Mouse (Mus musculus): ENCODE measurements around the gene Gm7861. TPM values are rescaled to one million over a fixed set of nuclear protein-coding genes. Genes with fewer than 3 reads are reported as not detected.
"Not testable (repeated sequence)": the region's sequence is repeated elsewhere in the genome, so short reads cannot be mapped to it uniquely, and the experiment has no call there.

Gene Gm7861
- not detected in 2 replicates for polyA plus RNA-seq (2014; fragmentation: Nextera tagmentation; extraction: Ambion mirVana)

DNA sequence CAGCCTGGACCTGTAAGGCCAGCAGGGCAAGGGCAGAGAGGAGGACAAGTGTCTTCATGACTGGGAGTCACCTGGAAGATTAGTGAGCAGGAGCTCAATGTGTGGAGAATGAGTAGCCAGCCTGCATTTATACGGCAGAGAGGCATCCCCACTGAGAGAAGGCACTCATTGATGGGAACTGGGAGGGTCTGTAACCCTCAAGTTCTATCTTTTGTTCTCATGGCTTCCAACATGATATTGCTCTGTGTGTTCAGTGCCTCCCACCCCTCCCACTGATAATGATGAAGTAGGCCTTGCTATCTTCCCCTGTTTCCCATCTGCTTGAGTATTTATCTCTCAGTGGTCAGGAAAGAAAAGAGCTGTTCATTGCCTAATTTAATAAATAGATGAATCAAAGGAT is at the start of gene Gm7861:
Gene Gm7861, minus strand, starts transcription at position 101 of the 400 bp plus-strand sequence.
- not testable (repeated sequence) for H3K27ac ChIP-seq (replicated peaks in 1 of 2; ENCODE audit: control insufficient read depth in 1 of 2, insufficient read depth in 1 of 2, low read depth in 2 of 2, low read length in 2 of 2); H3K4me3 ChIP-seq (ENCODE audit: control insufficient read depth in 1 of 2, insufficient read depth in 1 of 2, low read depth in 1 of 2, low read length in 2 of 2); H3K9ac ChIP-seq (ENCODE audit: low read length); H3K4me2 ChIP-seq (ENCODE audit: low read length); H3K36me3 ChIP-seq (ENCODE audit: control insufficient read depth, insufficient read depth, low read length); H3K9me3 ChIP-seq (ENCODE audit: control insufficient read depth, low read length); H3K27me3 ChIP-seq (ENCODE audit: control insufficient read depth, insufficient read depth, low read length); H3K4me1 ChIP-seq (ENCODE audit: control insufficient read depth in 2 of 2, insufficient read depth in 2 of 2, low read length in 2 of 2); ATAC-seq (ENCODE audit: insufficient number of reproducible peaks, insufficient read depth, low FRiP score, low read depth)
- WGBS = no CpG with 5 or more reads among the region's 1 CpGs

DNA sequence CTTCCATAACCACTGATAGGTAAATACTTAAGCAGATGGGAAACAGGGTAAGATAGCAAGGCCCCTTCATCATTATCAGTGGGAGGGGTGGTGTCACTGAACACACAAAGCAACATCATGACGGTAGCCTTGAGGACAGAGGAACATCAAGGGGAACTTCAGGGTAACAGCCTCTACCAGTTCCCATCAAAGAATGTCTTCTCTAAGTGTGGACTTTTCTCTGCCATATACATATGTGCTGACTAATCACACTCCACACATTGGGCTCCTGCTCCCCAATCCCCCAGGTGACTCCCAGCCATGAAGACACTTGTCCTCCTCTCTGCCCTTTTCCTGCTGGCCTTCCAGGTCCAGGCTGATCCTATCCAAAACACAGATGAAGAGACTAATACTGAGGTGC is 23.6 kb upstream of the Gm7861 start, which contains the start of gene Defa26:
Gene Defa26, plus strand, starts transcription at position 301 of the 400 bp plus-strand sequence.
- H3K27me3 ChIP-seq (ENCODE audit: control insufficient read depth, insufficient read depth, low read length); H3K4me1 ChIP-seq (ENCODE audit: control insufficient read depth in 2 of 2, insufficient read depth in 2 of 2, low read length in 2 of 2); H3K27ac ChIP-seq (replicated peaks in 1 of 2; ENCODE audit: control insufficient read depth in 1 of 2, insufficient read depth in 1 of 2, low read depth in 2 of 2, low read length in 2 of 2); H3K4me2 ChIP-seq (ENCODE audit: low read length); H3K9me3 ChIP-seq (ENCODE audit: control insufficient read depth, low read length); H3K4me3 ChIP-seq (ENCODE audit: control insufficient read depth in 1 of 2, insufficient read depth in 1 of 2, low read depth in 1 of 2, low read length in 2 of 2); H3K36me3 ChIP-seq (ENCODE audit: control insufficient read depth, insufficient read depth, low read length); H3K9ac ChIP-seq (ENCODE audit: low read length); ATAC-seq (ENCODE audit: insufficient number of reproducible peaks, insufficient read depth, low FRiP score, low read depth): not testable (repeated sequence)
- no CpG with 5 or more reads among the region's 1 CpGs for WGBS

DNA sequence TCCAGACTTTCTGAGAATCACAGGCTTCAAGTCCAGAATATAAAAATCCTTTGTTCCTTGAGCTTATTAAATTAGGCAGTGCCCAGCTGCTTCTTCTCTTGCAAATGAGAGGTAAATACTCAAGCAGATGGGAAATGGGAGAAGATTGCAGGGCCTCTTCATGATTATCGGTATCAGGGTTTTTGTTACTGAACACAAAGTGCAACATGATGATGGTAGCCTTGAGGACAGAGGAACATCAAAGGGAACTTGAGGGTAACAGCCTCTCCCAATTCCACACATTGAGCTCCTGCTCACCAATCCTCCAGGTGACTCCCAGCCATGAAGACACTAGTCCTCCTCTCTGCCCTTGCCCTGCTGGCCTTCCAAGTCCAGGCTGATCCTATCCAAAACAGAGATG is 11.6 kb downstream of the Gm7861 start, which contains the start of gene Defa28:
Gene Defa28, plus strand, starts transcription at position 301 of the 400 bp plus-strand sequence.
- H3K4me3 ChIP-seq (ENCODE audit: control insufficient read depth in 1 of 2, insufficient read depth in 1 of 2, low read depth in 1 of 2, low read length in 2 of 2); ATAC-seq (ENCODE audit: insufficient number of reproducible peaks, insufficient read depth, low FRiP score, low read depth); H3K4me2 ChIP-seq (ENCODE audit: low read length); H3K27ac ChIP-seq (replicated peaks in 1 of 2; ENCODE audit: control insufficient read depth in 1 of 2, insufficient read depth in 1 of 2, low read depth in 2 of 2, low read length in 2 of 2); H3K36me3 ChIP-seq (ENCODE audit: control insufficient read depth, insufficient read depth, low read length); H3K27me3 ChIP-seq (ENCODE audit: control insufficient read depth, insufficient read depth, low read length); H3K9ac ChIP-seq (ENCODE audit: low read length); H3K9me3 ChIP-seq (ENCODE audit: control insufficient read depth, low read length); H3K4me1 ChIP-seq (ENCODE audit: control insufficient read depth in 2 of 2, insufficient read depth in 2 of 2, low read length in 2 of 2): not testable (repeated sequence)
- no CpG with 5 or more reads among the region's 1 CpGs for WGBS

DNA sequence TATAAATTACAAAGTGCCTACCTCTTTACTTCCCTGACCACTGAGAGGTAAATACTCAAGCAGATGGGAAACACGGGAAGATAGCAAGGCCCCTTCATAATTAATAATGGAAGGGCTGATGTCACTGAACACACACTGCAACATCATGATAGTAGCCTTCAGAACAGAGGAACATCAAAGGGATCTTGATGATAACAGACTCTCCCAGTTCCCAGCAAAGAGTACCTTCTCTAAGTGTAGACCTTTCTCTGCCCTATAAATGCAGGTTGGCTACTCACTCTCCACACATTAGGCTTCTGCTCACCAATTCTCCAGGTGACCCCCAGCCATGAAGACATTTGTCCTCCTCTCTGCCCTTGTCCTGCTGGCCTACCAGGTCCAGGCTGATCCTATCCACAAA is 29.2 kb downstream of the Gm7861 start, which contains the start of gene Defa37:
Gene Defa37, plus strand, starts transcription at position 301 of the 400 bp plus-strand sequence.
- no CpG with 5 or more reads among the region's 1 CpGs for WGBS
- H3K4me1 ChIP-seq (ENCODE audit: control insufficient read depth in 2 of 2, insufficient read depth in 2 of 2, low read length in 2 of 2); H3K27me3 ChIP-seq (ENCODE audit: control insufficient read depth, insufficient read depth, low read length); H3K27ac ChIP-seq (replicated peaks in 1 of 2; ENCODE audit: control insufficient read depth in 1 of 2, insufficient read depth in 1 of 2, low read depth in 2 of 2, low read length in 2 of 2); H3K36me3 ChIP-seq (ENCODE audit: control insufficient read depth, insufficient read depth, low read length); H3K9me3 ChIP-seq (ENCODE audit: control insufficient read depth, low read length); H3K4me3 ChIP-seq (ENCODE audit: control insufficient read depth in 1 of 2, insufficient read depth in 1 of 2, low read depth in 1 of 2, low read length in 2 of 2); H3K9ac ChIP-seq (ENCODE audit: low read length); ATAC-seq (ENCODE audit: insufficient number of reproducible peaks, insufficient read depth, low FRiP score, low read depth); H3K4me2 ChIP-seq (ENCODE audit: low read length): not testable (repeated sequence)

Other genes starting within 250 kb of the Gm7861 start
- not detected in 2 replicates for gene Defa2, start 216.0 kb downstream of the Gm7861 start, polyA plus RNA-seq (2014; fragmentation: Nextera tagmentation; extraction: Ambion mirVana)
- not detected in 2 replicates for gene Defa33, start 202.7 kb downstream of the Gm7861 start, polyA plus RNA-seq (2014; fragmentation: Nextera tagmentation; extraction: Ambion mirVana)
- not detected in 2 replicates for gene Defa36, start 167.1 kb downstream of the Gm7861 start, polyA plus RNA-seq (2014; fragmentation: Nextera tagmentation; extraction: Ambion mirVana)
- gene Gm7849, start 137.9 kb downstream of the Gm7861 start, polyA plus RNA-seq (2014; fragmentation: Nextera tagmentation; extraction: Ambion mirVana) = not detected in 2 replicates
- not detected in 2 replicates for gene Defa20, start 85.2 kb downstream of the Gm7861 start, polyA plus RNA-seq (2014; fragmentation: Nextera tagmentation; extraction: Ambion mirVana)
- not detected in 2 replicates for gene Defa32, start 65.5 kb downstream of the Gm7861 start, polyA plus RNA-seq (2014; fragmentation: Nextera tagmentation; extraction: Ambion mirVana)
- not detected in 2 replicates for gene Defa37, start 29.1 kb downstream of the Gm7861 start, polyA plus RNA-seq (2014; fragmentation: Nextera tagmentation; extraction: Ambion mirVana)
- gene Defa28, start 11.5 kb downstream of the Gm7861 start, polyA plus RNA-seq (2014; fragmentation: Nextera tagmentation; extraction: Ambion mirVana) = not detected in 2 replicates
- not detected in 2 replicates for gene Defa26, start 23.7 kb upstream of the Gm7861 start, polyA plus RNA-seq (2014; fragmentation: Nextera tagmentation; extraction: Ambion mirVana)
- not detected in 2 replicates for gene Defa17, start 61.3 kb upstream of the Gm7861 start, polyA plus RNA-seq (2014; fragmentation: Nextera tagmentation; extraction: Ambion mirVana)
- gene Defa34, start 71.3 kb upstream of the Gm7861 start, polyA plus RNA-seq (2014; fragmentation: Nextera tagmentation; extraction: Ambion mirVana) = not detected in 2 replicates
- gene AY761184, start 109.1 kb upstream of the Gm7861 start, polyA plus RNA-seq (2014; fragmentation: Nextera tagmentation; extraction: Ambion mirVana) = not detected in 2 replicates
- gene Defa24, start 140.0 kb upstream of the Gm7861 start, polyA plus RNA-seq (2014; fragmentation: Nextera tagmentation; extraction: Ambion mirVana) = not detected in 2 replicates
- not detected in 2 replicates for gene Defb50, start 229.0 kb upstream of the Gm7861 start, polyA plus RNA-seq (2014; fragmentation: Nextera tagmentation; extraction: Ambion mirVana)
- gene Defb2, start 245.4 kb upstream of the Gm7861 start, polyA plus RNA-seq (2014; fragmentation: Nextera tagmentation; extraction: Ambion mirVana) = not detected in 2 replicates